Mouse (Mus musculus): ENCODE results near the gene Mast4.

GRCm38 (mm10) chr13:102909654-102910418 is 424.5 kb downstream of the Mast4 start:
- TF ChIP-seq CTCF (IDR thresholded peaks at IDR 0.05; ENCODE audit: low read depth, low read length) (no peak), POLR2A (IDR thresholded peaks at IDR 0.05; ENCODE audit: borderline replicate concordance, low read depth, low read length) (no peak)
